Mouse (Mus musculus) lung, postnatal 36 days (tissue): ENCODE results near the gene Tm6sf2.
"Not testable (repeated sequence)": the region's sequence is repeated elsewhere in the genome, so short reads cannot be mapped to it uniquely, and the experiment has no call there.

Source experiments
- DNase-seq: peaks from one replicate; pipeline ENCODE4 v3.0.0; 2022; ENCODE audit warnings: mixed read lengths

Tm6sf2 gene

GRCm38 (mm10) chr8:70072441-70073069 lies at the start of gene Tm6sf2:
Gene Tm6sf2 (plus strand): TSS chr8:70072924.
- DNase-seq, result peak; percentile 60

GRCm38 (mm10) chr8:70023596-70023995 lies 49.1 kb upstream of the Tm6sf2 start:
- DNase-seq, result no peak

- no peak for DNase-seq
These were observed 46.6 kb upstream of the Tm6sf2 start for GRCm38 (mm10) chr8:70026151-70026550.

GRCm38 (mm10) chr8:70030255-70030654 lies 42.5 kb upstream of the Tm6sf2 start:
- DNase-seq, result no peak

- no peak for DNase-seq
These were observed 34.7 kb upstream of the Tm6sf2 start for GRCm38 (mm10) chr8:70037994-70038393.

GRCm38 (mm10) chr8:70041885-70042546 lies 30.7 kb upstream of the Tm6sf2 start:
- peak; percentile 28 for DNase-seq

- DNase-seq, result peak; percentile 97
These were observed 29.9 kb upstream of the Tm6sf2 start, which contains the start of the genes Mau2 and Sugp1 for GRCm38 (mm10) chr8:70042583-70043455. Gene Mau2 (minus strand): TSS chr8:70042734. Gene Sugp1 (plus strand): TSS chr8:70042813.

GRCm38 (mm10) chr8:70043996-70044395 lies 28.7 kb upstream of the Tm6sf2 start:
- no peak for DNase-seq

- no peak for DNase-seq
These were observed 23.1 kb upstream of the Tm6sf2 start for GRCm38 (mm10) chr8:70049662-70050061.

- not testable (repeated sequence) for DNase-seq
These were observed 22.3 kb upstream of the Tm6sf2 start for GRCm38 (mm10) chr8:70050434-70050833.

GRCm38 (mm10) chr8:70057721-70058120 lies 15.0 kb upstream of the Tm6sf2 start:
- DNase-seq, result no peak

GRCm38 (mm10) chr8:70071836-70072440 lies 786 bp upstream of the Tm6sf2 start:
- DNase-seq, result no peak

GRCm38 (mm10) chr8:70073120-70073519 lies 396 bp downstream of the Tm6sf2 start:
- no peak for DNase-seq

GRCm38 (mm10) chr8:70073682-70074081 lies 958 bp downstream of the Tm6sf2 start:
- DNase-seq, result no peak

GRCm38 (mm10) chr8:70081976-70082375 lies 9.3 kb downstream of the Tm6sf2 start:
- no peak for DNase-seq

- DNase-seq, result peak; percentile 35
These were observed 10.6 kb downstream of the Tm6sf2 start, which contains the start of gene Hapln4 for GRCm38 (mm10) chr8:70083285-70083684. Gene Hapln4 (plus strand): TSS chr8:70083457.

GRCm38 (mm10) chr8:70084191-70085065 lies 11.7 kb downstream of the Tm6sf2 start:
- no peak for DNase-seq

GRCm38 (mm10) chr8:70086151-70086550 lies 13.4 kb downstream of the Tm6sf2 start:
- DNase-seq, result no peak

- no peak for DNase-seq
These were observed 14.5 kb downstream of the Tm6sf2 start for GRCm38 (mm10) chr8:70087237-70087636.

- peak; percentile 32 for DNase-seq
These were observed 15.3 kb downstream of the Tm6sf2 start for GRCm38 (mm10) chr8:70087836-70088650.
